Mouse (Mus musculus) adrenal gland, postnatal 4 days (tissue): ENCODE measurements around the gene Bcdin3d. TPM values are rescaled to one million over a fixed set of nuclear protein-coding genes. Genes with fewer than 3 reads are reported as not detected.

ENCODE experiments used
- total RNA-seq, 2 experiments: library from RNA; stranded (reverse); gene quantifications; 2 replicates each; pipeline ENCODE4 v1.2.3; 2021

Bcdin3d gene
- total RNA-seq, 2 experiments from 2014 or later: 7.8 TPM

Other genes with a start within 250 kb of the Bcdin3d start
- 1 to 10 TPM; 3.8 to 6.7 TPM for gene Kcnh3, start 249.9 kb downstream of the Bcdin3d start, total RNA-seq
- gene Mcrs1, start 222.8 kb downstream of the Bcdin3d start, total RNA-seq: 10 to 100 TPM; 72.0 to 72.8 TPM
- 10 to 100 TPM; 68.7 to 77.8 TPM for gene Prpf40b, start 179.6 kb downstream of the Bcdin3d start, total RNA-seq
- gene Fam186b, start 178.8 kb downstream of the Bcdin3d start, total RNA-seq: 1 to 10 TPM; 1.6 to 2.4 TPM
- gene Fmnl3, start 104.2 kb downstream of the Bcdin3d start, total RNA-seq: 10 to 100 TPM; 41.0 to 45.6 TPM
- gene Tmbim6, start 81.8 kb downstream of the Bcdin3d start, total RNA-seq: 100 to 1,000 TPM; 520 to 533 TPM
- 10 to 100 TPM; 35.7 to 44.5 TPM for gene Nckap5l, start 17.0 kb downstream of the Bcdin3d start, total RNA-seq
- gene Faim2, start 53.4 kb upstream of the Bcdin3d start, total RNA-seq: 10 to 100 TPM; 23.2 to 26.8 TPM
- gene Aqp2, start 104.3 kb upstream of the Bcdin3d start, total RNA-seq: 10 to 100 TPM in 1 of 2 experiments, 1 to 10 TPM in 1; 1.2 to 11.4 TPM
- 1 to 10 TPM; 2.5 to 3.4 TPM for gene Aqp5, start 116.1 kb upstream of the Bcdin3d start, total RNA-seq
- gene Aqp6, start 126.7 kb upstream of the Bcdin3d start, total RNA-seq: under 1 TPM in 1 of 2 experiments, not detected in 1; 0.81 TPM
- gene Racgap1, start 176.9 kb upstream of the Bcdin3d start, total RNA-seq: 10 to 100 TPM; 49.9 to 55.4 TPM
- 1 to 10 TPM; 1.4 to 1.5 TPM for gene Asic1, start 195.6 kb upstream of the Bcdin3d start, total RNA-seq
- gene Smarcd1, start 227.4 kb upstream of the Bcdin3d start, total RNA-seq: 100 to 1,000 TPM in 1 of 2 experiments, 10 to 100 TPM in 1; 94.9 to 103 TPM
- gene Gm17349, start 230.8 kb upstream of the Bcdin3d start, total RNA-seq: 10 to 100 TPM; 34.8 to 45.6 TPM
- 100 to 1,000 TPM; 259 to 304 TPM for gene Gpd1, start 242.8 kb upstream of the Bcdin3d start, total RNA-seq